Mouse (Mus musculus) pancreas, adult 10 weeks (tissue): ENCODE data around the gene Olfr1333. TPM values are rescaled to one million over a fixed set of nuclear protein-coding genes. Genes with fewer than 3 reads are reported as not detected.

Experiments used
- polyA plus RNA-seq: library from polyadenylated mRNA; stranded (reverse); fragments of 350-450 nt; fragmentation: Illumina TruSeq; extraction: RNeasy Lipid Tissue Mini Kit (QIAGEN cat#74804); gene quantifications from one replicate; pipeline ENCODE4 v1.2.3, GENCODE M21; 2015; ENCODE audit warnings: low read depth, low replicate concordance; ENCODE audit not compliant: insufficient read depth

Olfr1333 gene
- not detected for polyA plus RNA-seq

GRCm38 (mm10) chr4:118836179-118836578 lies at the start of gene Olfr1333:
Gene Olfr1333, minus strand, starts transcription at chr4:118836279.

GRCm38 (mm10) chr4:118864349-118864748 lies 28.3 kb upstream of the Olfr1333 start, which contains the start of gene Olfr1331:
Gene Olfr1331, plus strand, starts transcription at chr4:118864649.

GRCm38 (mm10) chr4:118809844-118810243 lies 26.2 kb downstream of the Olfr1333 start, which contains the start of gene Olfr1335:
Gene Olfr1335, minus strand, starts transcription at chr4:118809944.

GRCm38 (mm10) chr4:118782486-118782885 lies 53.6 kb downstream of the Olfr1333 start, which contains the start of gene Olfr1337:
Gene Olfr1337, minus strand, starts transcription at chr4:118782586.

Other genes starting within 250 kb of the Olfr1333 start
- not detected for gene Cfap57, start 215.5 kb downstream of the Olfr1333 start, polyA plus RNA-seq
- gene Ebna1bp2, start 215.5 kb downstream of the Olfr1333 start, polyA plus RNA-seq = 8.0 TPM
- gene Olfr62, start 177.3 kb downstream of the Olfr1333 start, polyA plus RNA-seq = not detected
- not detected for gene Olfr1342, start 143.5 kb downstream of the Olfr1333 start, polyA plus RNA-seq
- gene Olfr1341, start 132.8 kb downstream of the Olfr1333 start, polyA plus RNA-seq = not detected
- gene Olfr1340, start 116.1 kb downstream of the Olfr1333 start, polyA plus RNA-seq = not detected
- not detected for gene Olfr1339, start 104.1 kb downstream of the Olfr1333 start, polyA plus RNA-seq
- not detected for gene Olfr1338, start 77.5 kb downstream of the Olfr1333 start, polyA plus RNA-seq
- not detected for gene Olfr1337, start 53.7 kb downstream of the Olfr1333 start, polyA plus RNA-seq
- not detected for gene Olfr1335, start 26.3 kb downstream of the Olfr1333 start, polyA plus RNA-seq
- gene Olfr1331, start 28.4 kb upstream of the Olfr1333 start, polyA plus RNA-seq = not detected
- gene Olfr1330, start 52.3 kb upstream of the Olfr1333 start, polyA plus RNA-seq = not detected
- gene Olfr1329, start 81.2 kb upstream of the Olfr1333 start, polyA plus RNA-seq = not detected
- gene Olfr1328, start 102.3 kb upstream of the Olfr1333 start, polyA plus RNA-seq = not detected
- not detected for gene Lao1, start 125.3 kb upstream of the Olfr1333 start, polyA plus RNA-seq